Mouse (Mus musculus): ENCODE measurements around the gene Snai1.

The Snai1 gene

DNA sequence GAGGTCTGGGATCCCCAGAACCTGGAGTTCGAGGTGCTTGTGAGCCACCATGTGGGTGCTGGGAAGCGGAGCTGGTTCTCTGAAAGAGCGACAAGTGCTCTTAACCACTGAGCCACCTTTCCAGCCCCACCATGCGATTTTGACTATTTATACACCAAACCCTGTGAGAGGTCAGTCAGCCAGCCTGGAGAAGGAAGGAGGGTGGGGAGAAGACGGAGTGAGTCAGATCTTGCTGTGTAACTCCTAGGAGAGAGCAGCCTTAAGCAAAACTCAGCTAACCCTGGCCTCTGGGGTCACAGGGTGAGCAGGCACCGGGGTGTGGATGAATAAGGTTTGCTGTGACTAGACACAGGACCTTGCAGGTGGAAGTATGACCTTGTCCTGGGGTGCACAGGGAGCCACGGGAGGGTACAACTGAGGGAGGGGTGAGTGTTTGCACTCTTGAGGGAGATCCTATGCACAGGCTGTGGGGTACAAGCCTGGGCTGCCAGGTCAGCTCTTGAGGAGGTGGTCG lies 12.4 kb downstream of the Snai1 start:
- in situ Hi-C loops (cut with MboI, MseI): loop anchor here (10.0 kb wide), 1 partner anchor 1986 kb away; no protein-coding TSS in a partner anchor

DNA sequence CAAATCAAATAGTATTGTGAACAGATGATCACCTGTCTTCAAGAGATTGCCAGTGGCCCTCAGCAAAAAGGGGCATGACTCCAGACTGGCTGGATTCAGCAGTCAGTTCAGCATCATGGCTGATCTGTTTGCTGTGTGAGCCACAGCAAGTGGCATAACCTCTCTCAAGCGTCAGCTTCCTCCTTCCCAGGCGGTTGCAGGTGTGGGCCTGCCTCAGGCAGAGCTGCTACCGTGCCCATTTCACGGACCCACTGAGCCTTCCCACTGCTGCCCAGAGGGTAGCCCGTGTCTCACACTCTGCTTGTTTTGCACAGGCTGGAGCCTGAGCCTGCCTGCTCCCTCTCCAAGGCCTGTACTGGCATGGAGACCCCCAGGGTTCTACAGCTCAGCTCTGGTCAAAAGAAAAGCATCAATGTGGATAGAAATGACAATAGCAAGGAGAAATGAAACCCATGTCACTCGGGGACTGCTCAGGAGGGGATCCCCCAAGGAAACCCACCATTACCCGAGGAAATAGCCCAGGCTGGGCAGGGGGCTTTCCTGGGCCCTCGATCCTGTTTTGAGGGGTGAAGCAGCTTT lies 13.4 kb downstream of the Snai1 start:
- in situ Hi-C loops (cut with MboI, MseI): loop anchor here (10.0 kb wide), 1 partner anchor 1987 kb away; no protein-coding TSS in a partner anchor

DNA sequence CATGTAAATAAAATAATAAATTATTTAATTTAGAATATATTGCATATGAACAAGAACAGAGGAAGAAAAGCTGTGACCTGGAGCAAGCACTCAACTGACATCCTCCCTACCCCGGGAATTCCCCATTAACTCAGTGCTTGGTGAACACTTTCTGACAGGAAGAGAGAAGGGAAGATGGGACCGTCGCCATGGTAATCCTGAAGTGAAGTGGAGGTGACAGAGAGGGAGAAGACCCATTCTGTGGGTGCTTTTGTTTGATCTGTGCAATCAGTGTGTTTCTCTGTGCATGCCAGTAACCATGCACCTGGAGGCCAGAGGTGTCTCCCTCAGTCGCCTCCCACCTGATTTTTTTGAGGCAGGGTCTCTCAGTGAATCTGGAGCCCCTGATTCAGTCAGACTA lies 14.3 kb downstream of the Snai1 start:
- in situ Hi-C loops (cut with MboI, MseI): loop anchor here (10.0 kb wide), 1 partner anchor 1987 kb away; no protein-coding TSS in a partner anchor

DNA sequence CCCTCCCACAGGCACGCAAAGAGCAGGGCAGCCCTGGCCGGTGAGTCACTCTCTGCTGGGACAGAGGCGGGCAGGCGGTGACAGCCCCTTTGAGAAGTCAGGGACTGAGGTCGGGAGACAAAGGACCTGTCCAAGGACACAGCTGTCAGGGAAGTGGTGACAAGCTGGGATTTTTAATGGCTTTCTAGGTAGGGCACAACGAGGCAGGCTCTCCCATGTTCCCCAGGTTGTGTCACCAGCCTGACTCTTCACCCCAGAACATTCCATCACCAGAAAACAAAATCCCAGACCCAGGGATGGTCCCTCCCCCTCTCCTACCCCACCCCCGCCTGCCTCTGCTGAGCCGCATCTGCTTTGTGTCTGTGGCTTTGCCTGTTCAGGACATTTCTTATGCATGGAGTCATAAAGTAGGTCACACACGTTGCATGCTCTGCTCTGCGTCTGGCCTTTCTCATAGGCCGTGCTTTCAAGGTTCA lies 15.0 kb downstream of the Snai1 start:
- in situ Hi-C loops (cut with MboI, MseI): loop anchor here (10.0 kb wide), 1 partner anchor 1988 kb away; no protein-coding TSS in a partner anchor

DNA sequence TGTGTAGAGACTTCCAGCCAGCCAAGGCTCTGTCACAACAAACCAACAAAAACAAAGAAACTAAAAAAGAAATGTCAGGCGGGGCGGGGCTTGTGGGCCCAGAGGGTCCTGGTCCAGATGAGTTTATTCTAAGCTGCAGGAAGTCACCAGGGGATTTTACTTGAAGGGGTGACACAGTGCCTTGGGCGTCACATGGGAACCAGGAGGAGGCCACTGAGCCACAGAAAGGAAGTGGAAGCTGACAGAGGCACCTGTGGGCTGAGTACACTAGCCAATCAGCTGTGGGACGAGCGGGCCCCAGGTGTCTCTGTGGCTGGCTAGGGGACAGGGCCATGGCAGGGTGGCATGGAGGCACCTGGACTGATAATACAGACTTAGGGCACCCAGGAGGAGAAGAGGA lies 17.8 kb downstream of the Snai1 start:
- in situ Hi-C loops (cut with MboI, MseI): loop anchor here (10.0 kb wide), 1 partner anchor 1991 kb away; no protein-coding TSS in a partner anchor

DNA sequence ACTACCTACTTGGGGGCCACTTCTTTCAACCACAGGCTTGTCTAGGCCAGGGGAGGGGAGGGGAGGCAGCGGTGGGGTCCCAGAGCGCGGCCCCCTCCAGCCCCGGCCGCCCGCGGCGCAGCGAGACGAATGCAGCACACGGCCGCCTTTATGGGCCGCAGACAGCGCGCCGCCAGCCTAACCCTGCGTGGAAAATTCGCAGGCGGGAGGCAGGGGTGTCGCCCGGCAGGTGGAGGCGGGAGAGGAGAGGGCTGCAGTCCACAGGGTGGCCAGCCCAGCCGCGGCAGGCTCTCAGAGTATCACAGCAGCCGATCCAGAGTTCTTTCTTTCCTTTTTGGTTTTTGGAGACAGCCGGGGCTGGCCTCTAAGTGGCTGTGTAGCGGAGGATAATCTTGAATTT lies 21.4 kb downstream of the Snai1 start:
- in situ Hi-C loops (cut with MboI, MseI): loop anchor here (10.0 kb wide), 1 partner anchor 1995 kb away; no protein-coding TSS in a partner anchor

DNA sequence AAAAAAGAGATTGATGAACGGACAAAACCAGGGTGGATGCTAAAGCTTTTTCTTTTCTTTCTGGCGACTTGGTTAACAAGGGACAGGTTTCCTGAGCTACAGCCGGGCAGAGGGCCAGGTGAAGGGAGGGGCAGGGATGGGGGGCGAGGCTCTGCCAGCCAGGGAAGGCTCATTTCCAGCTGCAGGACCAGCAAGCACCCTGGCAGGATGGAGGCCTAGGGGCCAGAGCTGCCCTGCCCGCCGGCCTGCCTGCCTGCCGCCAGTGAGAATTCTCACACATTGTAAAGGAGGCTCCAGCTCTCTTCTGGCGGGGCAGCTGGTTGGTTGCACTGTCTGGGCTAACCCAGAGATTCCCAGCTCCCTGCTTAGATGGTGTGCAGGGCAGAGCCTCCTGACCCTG lies 24.1 kb downstream of the Snai1 start:
- in situ Hi-C loops (cut with MboI, MseI): no loop called here

DNA sequence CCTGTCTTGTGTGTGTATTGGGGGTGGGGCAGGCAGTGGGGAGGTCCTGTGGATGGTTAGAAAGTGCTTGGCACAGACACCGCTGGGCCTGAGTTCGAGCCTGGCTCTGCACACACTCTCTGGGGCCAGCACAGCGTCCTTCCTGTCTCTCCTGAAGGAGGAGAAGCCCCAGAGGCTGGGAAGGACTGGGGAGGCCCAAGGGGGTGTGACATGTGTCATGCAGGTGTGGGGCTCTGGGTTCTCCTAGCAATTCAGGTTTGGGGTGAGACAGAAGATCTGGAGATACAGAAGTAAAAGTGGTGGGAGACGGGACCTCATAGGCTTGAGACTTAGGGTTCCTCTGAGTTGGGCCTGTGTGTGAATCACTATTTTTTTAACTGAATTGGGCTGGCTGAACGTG lies 25.0 kb downstream of the Snai1 start:
- in situ Hi-C loops (cut with MboI, MseI): no loop called here

DNA sequence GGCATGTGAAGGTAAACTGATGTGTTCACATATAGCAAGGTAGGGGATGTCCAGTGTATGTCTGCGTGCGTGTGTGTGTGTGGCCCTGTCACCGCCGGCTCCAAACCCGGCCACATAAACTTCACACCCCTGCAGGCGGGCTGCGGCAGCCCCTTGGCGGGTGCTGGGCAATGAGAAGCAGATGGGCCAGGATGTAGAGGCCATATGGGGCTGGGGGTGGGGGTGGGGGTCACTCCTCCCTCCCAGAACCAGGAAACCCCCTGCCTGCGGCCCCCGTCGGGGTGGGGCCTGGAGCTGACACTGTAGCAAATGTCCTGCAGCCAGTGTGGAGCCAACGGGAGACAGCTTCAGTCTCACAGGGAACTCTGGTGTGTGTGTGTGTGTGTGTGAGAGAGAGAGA lies 25.7 kb downstream of the Snai1 start:
- in situ Hi-C loops (cut with MboI, MseI): no loop called here

DNA sequence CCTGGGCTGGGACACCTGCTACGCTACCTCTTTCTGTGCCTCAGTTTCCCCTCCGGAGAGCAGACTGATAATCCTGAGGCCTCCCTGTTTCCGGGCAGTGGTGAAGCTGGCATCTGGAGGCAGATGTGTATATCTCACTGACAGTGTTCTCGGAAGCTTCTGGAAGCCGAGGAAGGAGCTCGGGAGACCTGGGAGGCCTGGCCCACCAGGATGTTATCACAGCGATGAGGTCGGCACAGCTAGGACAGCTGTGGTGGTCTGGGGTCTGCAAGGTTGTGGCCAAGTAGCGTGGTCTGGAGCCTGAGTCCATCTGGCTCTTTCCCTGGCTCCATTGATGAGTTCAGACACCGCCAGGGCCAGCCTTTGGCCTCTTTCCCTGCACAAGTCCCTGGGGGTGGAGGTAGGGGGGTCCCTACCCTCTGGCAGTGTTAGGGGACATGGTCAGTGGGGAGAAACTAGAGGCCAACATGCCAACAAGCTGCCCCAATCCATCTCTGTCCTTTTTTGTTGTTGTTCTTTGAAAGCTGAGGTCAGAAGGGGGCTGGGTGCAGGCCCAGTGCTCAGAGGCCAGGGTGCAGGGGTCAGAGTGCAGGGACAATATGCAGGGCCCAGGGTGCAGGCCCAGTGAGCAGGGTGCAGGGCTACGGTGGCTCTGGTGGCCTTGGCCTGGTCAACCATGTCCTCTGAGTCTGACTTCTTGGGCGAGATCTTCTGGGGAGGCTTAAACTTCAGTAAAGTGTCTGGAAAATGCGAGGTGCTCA lies 26.7 kb downstream of the Snai1 start:
- in situ Hi-C loops (cut with MboI, MseI): no loop called here

DNA sequence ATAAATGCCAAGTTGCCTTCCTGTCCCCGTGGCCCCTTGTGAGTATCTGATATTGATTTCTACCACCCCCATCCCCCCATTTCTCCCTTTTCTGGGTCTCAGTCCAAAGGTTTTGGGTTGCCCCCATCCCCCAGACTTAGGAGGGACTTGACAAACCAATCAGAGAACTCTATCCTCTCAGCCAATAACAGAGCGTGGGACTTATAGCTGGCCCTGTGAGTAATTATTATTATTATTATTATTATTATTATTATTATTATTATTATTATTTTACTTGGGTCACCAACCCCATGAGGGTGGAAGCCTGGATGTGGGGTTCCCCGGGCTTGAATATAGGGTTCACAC lies 27.3 kb downstream of the Snai1 start:
- in situ Hi-C loops (cut with MboI, MseI): no loop called here

DNA sequence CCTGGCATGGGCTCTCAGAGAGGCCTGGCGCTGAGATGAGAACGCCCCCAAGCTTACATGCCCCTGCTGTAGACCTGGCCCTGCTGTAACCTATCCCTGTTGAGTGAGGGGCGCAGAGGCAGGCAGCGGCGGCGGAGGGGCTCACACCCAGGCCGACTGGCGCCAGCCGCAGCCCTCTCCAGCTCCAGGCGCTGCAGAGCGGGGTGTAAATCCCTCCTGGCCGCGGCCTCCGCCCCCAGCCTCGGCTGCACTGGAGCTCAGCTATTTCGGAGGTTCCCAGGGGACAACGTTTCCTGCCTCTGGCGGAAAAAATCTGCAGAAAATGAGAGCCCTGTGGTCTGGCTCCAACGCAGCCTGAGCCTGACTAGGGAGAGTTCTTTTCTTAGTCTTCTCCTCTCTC lies 27.7 kb downstream of the Snai1 start:
- in situ Hi-C loops (cut with MboI, MseI): no loop called here

DNA sequence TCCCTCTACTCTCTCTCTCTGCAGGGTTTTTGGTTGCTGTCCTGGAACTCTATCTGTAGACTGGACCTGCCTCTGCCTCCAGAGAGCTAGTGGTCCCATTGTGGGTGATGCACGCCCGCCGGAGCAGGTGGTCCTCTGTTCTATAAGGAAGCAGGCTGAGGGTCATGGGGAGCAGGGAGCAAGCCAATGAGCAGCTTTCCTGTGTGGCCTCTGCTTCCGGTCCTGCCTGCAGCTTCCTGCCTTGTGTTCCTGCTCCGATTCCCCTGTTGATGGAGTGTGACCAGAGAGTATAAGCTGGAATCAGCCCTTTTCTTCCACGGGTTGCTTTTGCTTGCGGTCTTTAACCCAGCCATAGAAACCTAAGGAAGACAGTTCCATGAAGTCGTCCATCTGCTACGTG lies 30.1 kb downstream of the Snai1 start:
- in situ Hi-C loops (cut with MboI, MseI): no loop called here

DNA sequence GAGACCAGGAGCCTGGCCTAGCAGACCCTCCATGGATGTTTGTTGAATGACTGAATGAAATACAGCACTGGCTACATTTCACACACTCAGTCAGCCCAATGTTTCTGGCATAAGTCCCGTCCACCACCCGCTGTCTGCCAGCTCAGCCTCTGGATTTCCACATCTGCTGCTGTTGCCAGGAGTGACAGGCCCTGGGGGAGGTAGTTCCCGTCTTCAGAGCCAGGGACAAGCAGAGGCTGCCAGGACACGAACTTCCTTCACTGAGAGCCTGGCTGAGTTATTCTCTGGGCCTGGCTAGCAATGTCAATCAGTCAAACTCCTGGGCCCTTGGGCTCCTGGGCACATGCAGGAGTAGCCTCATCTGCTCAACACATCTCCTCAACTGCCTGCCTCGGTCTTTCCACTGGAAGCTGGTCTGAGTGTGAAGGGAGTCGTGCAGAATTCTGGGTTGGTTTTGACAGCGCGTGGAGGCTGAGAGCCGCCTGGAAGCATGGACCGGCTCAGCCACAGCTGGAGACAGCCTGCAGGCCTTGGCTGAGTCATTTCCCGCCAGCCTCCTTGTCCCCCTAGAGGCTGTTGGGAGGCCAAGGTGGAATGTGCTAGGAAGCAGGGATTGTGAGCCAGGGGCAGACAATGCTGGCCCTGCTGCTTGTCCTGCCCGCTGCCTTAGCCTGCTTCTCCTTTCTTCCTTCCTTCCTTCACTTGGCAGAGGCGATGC lies 32.1 kb downstream of the Snai1 start:
- in situ Hi-C loops (cut with MboI, MseI): no loop called here

DNA sequence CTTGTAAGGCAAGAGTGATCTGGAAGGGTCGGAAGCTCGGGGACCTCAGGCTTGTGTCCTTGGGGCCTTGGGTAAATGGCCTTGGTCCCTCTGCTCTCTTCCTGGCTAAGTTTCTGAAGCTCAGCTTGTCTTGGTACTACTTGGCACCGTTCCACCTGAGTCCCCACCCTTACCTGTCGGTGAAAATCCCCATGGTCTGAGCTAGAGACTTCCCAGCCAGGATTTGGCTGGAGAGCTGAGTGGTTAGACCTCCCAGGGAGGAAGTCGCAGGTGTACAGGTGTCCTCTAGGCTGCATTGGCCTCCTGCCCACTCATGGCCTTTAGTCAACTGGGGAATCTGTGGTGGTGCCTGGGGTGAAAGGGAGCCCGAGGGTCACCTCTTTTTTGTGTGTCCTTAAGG lies 32.8 kb downstream of the Snai1 start:
- in situ Hi-C loops (cut with MboI, MseI): no loop called here

DNA sequence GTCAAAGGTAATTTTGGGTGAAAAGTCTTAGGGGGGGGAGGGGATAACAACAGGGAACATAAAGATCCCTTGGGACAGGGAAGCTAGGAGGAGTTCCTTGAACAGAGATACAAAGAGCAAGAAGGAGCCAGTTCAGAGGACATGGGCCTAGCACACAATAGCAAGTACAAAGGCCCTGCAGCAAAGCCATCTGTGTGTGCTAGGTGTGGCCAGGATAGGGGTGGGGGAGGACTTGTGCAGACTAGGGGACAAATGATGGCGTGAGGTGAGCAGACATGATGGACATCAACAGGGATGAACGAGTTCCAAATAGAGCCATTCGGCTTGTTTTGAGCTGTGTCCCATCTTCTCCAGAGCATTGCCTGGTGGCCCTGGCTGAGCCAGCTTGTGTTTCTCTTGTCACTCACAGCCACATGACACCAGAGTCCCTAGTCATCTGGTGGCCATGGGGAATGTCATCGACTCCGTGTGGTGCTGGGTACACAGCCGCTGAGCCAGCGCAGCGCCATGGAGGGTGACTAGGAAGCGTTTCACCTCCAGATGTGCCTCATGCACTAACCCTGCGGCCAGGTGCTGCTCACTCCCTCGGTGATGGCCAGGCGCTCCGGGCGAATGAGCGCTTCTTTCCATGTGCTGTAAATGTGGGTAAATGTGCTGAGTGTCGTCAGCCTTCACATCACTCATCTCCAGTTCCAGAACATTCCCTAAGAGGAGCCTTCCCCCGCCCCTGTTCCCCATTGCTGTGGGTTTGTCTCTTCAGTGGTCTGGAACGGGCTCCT lies 33.6 kb downstream of the Snai1 start:
- in situ Hi-C loops (cut with MboI, MseI): no loop called here

DNA sequence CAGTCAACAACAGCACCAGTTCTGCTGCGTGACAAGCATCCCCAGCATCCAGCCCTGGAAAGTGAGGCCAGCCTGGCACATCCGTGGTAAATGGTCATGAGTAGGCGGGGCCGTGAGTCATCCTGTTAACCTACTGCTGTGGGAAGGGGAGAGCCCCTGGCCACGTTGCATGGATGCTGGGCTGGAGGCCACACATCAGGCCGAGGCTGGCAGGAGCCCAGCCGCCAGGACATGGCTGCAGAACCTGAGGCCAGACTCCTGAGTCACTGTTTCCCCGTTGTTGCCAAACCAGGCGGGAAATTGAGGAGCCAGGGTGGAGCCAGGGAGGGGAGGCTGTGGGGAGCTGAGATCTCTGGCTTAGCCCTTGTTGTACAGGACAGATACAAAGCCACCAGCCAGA lies 36.8 kb downstream of the Snai1 start:
- in situ Hi-C loops (cut with MboI, MseI): no loop called here

DNA sequence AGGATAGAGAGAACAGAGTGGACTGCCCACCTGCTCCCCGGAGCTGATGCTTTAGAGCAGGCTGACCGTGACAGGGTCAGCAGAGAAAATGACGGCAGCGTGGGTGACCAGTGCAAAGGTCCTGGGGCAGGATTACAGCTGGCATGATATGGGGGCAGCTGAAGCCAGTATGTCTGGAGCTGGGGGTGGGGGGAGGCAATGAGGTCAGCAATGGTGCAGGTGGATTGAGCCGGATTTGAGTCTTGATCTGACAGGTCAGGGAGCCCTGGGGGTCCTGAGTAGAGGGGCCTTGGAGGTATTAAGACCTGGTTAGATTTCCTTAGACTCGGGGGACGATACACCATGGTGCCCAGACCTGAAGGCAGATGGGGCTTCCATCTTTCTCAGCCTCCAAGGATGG lies 37.6 kb downstream of the Snai1 start:
- in situ Hi-C loops (cut with MboI, MseI): no loop called here

DNA sequence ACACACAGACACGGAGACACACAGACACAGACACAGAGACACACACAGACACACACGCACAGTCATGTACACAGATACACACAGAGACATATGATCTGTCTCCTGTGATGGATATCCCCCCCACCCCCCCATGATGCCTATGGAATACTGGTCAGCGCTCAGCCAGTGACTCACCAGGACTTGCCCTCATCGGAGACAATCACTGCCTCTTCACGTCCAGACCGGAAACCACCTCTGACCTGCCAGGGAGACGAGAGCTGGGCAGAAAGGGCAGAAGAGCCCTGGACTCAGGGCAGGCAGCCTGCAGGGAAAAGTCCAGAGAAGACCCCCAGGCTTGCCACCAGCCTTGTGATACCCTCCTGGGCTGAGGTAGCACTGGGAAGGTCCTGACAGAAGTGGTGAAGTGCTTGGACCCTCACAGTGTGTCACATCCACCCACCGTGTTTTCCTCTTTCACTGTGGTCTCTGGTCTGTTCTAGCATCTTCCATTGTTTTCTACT lies 38.2 kb downstream of the Snai1 start:
- in situ Hi-C loops (cut with MboI, MseI): no loop called here

DNA sequence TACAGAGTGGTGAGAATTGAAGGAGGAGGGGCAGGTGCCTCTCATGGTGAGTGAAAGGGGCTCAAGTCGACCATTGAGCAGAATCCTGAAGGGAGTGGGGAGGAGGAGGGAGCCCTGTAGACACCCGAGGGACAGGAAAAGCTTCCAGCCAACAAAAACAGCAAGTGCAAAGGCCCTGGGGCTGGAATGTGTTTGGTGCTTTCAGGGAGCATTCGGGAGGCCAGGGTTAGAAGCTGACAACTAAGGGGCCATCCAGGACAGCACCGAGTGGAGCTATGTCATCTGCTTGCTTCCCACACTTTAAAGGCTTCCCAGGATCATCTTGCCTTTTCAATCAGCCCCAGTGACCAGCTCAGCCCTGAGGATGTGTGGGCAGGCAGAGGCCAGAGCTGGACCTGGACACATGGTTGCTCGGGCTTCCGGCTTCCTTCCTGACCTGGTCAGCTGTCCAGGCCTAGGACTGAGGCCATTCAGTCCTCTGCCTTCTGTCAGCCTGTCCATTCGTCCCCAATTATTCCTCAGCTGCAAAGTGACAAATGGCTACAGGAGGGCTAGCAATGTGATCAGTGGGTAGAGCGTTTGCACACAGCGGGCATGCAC lies 39.3 kb downstream of the Snai1 start:
- in situ Hi-C loops (cut with MboI, MseI): no loop called here

DNA sequence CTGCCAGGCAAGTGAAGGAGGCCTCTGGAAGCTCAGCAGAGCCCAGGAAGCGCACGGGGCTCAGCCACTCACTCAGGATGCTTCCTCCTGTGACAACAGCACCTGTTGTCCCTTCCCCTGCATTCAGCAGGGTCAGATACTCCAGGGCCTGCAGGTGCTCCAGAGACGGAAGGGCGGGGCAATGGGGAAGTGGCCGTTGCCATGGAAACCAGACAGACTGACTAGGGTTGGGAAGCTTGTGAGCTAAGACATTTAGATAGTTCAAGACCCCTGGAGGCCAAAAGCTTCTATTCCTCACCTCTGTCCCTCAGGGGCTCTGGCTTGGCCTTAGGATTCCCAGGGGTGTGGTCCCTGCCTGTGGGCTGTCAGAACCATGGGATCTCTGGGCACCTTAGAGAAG lies 40.5 kb downstream of the Snai1 start:
- in situ Hi-C loops (cut with MboI, MseI): no loop called here
